Mouse (Mus musculus) CD4-positive naive resting alpha-beta T cell, adult 76 days (primary cell): ENCODE measurements around the gene Olfr747. TPM values are rescaled to one million over a fixed set of nuclear protein-coding genes. Genes with fewer than 3 reads are reported as not detected.

ENCODE experiments used
- total RNA-seq: library from RNA; stranded (reverse); gene quantifications from one replicate; pipeline ENCODE4 v1.2.4, GENCODE M21; 2023

Olfr747 gene
- not detected for total RNA-seq

GRCm38 (mm10) chr14:50693106-50693505 is at the start of gene Olfr747:
TSS of gene Olfr747 (minus strand) at chr14:50693206.

GRCm38 (mm10) chr14:50707073-50707472 is 14.1 kb upstream of the Olfr747 start, which contains the start of gene Olfr748:
TSS of gene Olfr748 (plus strand) at chr14:50707373.

GRCm38 (mm10) chr14:50646783-50647182 is 46.2 kb downstream of the Olfr747 start, which contains the start of gene Olfr746:
TSS of gene Olfr746 (plus strand) at chr14:50647083.

GRCm38 (mm10) chr14:50639088-50639487 is 53.9 kb downstream of the Olfr747 start, which contains the start of gene Olfr745:
TSS of gene Olfr745 (plus strand) at chr14:50639388.

Other genes starting within 250 kb of the Olfr747 start
- not detected for gene Olfr740, start 247.7 kb downstream of the Olfr747 start, total RNA-seq
- not detected for gene Olfr741, start 220.5 kb downstream of the Olfr747 start, total RNA-seq
- gene Olfr742, start 189.6 kb downstream of the Olfr747 start, total RNA-seq: not detected
- not detected for gene Olfr743, start 171.4 kb downstream of the Olfr747 start, total RNA-seq
- not detected for gene Olfr744, start 78.3 kb downstream of the Olfr747 start, total RNA-seq
- gene Olfr745, start 53.8 kb downstream of the Olfr747 start, total RNA-seq: not detected
- gene Olfr746, start 46.1 kb downstream of the Olfr747 start, total RNA-seq: not detected
- gene Olfr748, start 14.2 kb upstream of the Olfr747 start, total RNA-seq: not detected
- not detected for gene Olfr749, start 51.9 kb upstream of the Olfr747 start, total RNA-seq
- 76.9 TPM for gene Ttc5, start 92.3 kb upstream of the Olfr747 start, total RNA-seq
- not detected for gene Ccnb1ip1, start 114.5 kb upstream of the Olfr747 start, total RNA-seq
- 67.2 TPM for gene Parp2, start 114.6 kb upstream of the Olfr747 start, total RNA-seq
- gene Tep1, start 177.4 kb upstream of the Olfr747 start, total RNA-seq: 45.2 TPM
- 0.41 TPM for gene Klhl33, start 204.3 kb upstream of the Olfr747 start, total RNA-seq
- 36.9 TPM for gene Osgep, start 231.7 kb upstream of the Olfr747 start, total RNA-seq
- 43.1 TPM for gene Apex1, start 231.8 kb upstream of the Olfr747 start, total RNA-seq
- 122 TPM for gene Pip4p1, start 237.7 kb upstream of the Olfr747 start, total RNA-seq
- 21.6 TPM for gene Pnp, start 237.9 kb upstream of the Olfr747 start, total RNA-seq